Mouse (Mus musculus) cerebellum, adult 18-20 months (tissue): ENCODE data around the gene Fbxo42.
"Not testable (repeated sequence)": the region's sequence is repeated elsewhere in the genome, so short reads cannot be mapped to it uniquely, and the experiment has no call there.

Experiments used
- DNase-seq, 2 experiments: peaks; one replicate each; pipeline ENCODE4 v3.0.0; 2021

Fbxo42 gene

GRCm38 (mm10) chr4:141137740-141138139 is 10.0 kb upstream of the Fbxo42 start:
- DNase-seq: not testable (repeated sequence)

- DNase-seq: no peak
These were observed 9.1 kb upstream of the Fbxo42 start for GRCm38 (mm10) chr4:141138425-141139115.

GRCm38 (mm10) chr4:141139116-141139970 is 8.4 kb upstream of the Fbxo42 start, which contains the start of gene Szrd1:
TSS of gene Szrd1 (minus strand) at chr4:141139775.
- DNase-seq: peak; percentile 99

- not testable (repeated sequence) for DNase-seq
These were observed 7.4 kb upstream of the Fbxo42 start for GRCm38 (mm10) chr4:141140354-141140753.

GRCm38 (mm10) chr4:141140967-141141366 is 6.7 kb upstream of the Fbxo42 start:
- DNase-seq: no peak

GRCm38 (mm10) chr4:141142285-141142811 is 5.4 kb upstream of the Fbxo42 start:
- peak; percentile 77 to 82 for DNase-seq

- DNase-seq: not testable (repeated sequence)
These were observed 2.6 kb upstream of the Fbxo42 start for GRCm38 (mm10) chr4:141145124-141145523.

GRCm38 (mm10) chr4:141146491-141147033 is 1.2 kb upstream of the Fbxo42 start:
- no peak for DNase-seq

- DNase-seq: peak in 1 of 2 experiments; percentile 45
These were observed 492 bp downstream of the Fbxo42 start for GRCm38 (mm10) chr4:141148009-141148801.

GRCm38 (mm10) chr4:141149116-141149515 is 1.4 kb downstream of the Fbxo42 start:
- DNase-seq: no peak

GRCm38 (mm10) chr4:141157485-141157884 is 9.8 kb downstream of the Fbxo42 start:
- no peak for DNase-seq

GRCm38 (mm10) chr4:141158609-141159008 is 10.9 kb downstream of the Fbxo42 start:
- no peak for DNase-seq

- DNase-seq: no peak
These were observed 11.4 kb downstream of the Fbxo42 start for GRCm38 (mm10) chr4:141159093-141159492.

- DNase-seq: no peak
These were observed 12.0 kb downstream of the Fbxo42 start for GRCm38 (mm10) chr4:141159666-141160065.

GRCm38 (mm10) chr4:141160193-141160592 is 12.5 kb downstream of the Fbxo42 start:
- no peak for DNase-seq

GRCm38 (mm10) chr4:141161699-141162208 is 14.0 kb downstream of the Fbxo42 start:
- DNase-seq: no peak

- no peak for DNase-seq
These were observed 16.0 kb downstream of the Fbxo42 start for GRCm38 (mm10) chr4:141163729-141164128.

- no peak for DNase-seq
These were observed 18.1 kb downstream of the Fbxo42 start for GRCm38 (mm10) chr4:141165744-141166292.

GRCm38 (mm10) chr4:141167156-141167555 is 19.4 kb downstream of the Fbxo42 start:
- DNase-seq: no peak

- DNase-seq: no peak
These were observed 24.4 kb downstream of the Fbxo42 start for GRCm38 (mm10) chr4:141172121-141172520.

- no peak for DNase-seq
These were observed 28.1 kb downstream of the Fbxo42 start for GRCm38 (mm10) chr4:141175783-141176182.

GRCm38 (mm10) chr4:141176328-141176838 is 28.7 kb downstream of the Fbxo42 start:
- no peak for DNase-seq
